Mouse (Mus musculus): ENCODE measurements around the gene Mgat2.

DNA sequence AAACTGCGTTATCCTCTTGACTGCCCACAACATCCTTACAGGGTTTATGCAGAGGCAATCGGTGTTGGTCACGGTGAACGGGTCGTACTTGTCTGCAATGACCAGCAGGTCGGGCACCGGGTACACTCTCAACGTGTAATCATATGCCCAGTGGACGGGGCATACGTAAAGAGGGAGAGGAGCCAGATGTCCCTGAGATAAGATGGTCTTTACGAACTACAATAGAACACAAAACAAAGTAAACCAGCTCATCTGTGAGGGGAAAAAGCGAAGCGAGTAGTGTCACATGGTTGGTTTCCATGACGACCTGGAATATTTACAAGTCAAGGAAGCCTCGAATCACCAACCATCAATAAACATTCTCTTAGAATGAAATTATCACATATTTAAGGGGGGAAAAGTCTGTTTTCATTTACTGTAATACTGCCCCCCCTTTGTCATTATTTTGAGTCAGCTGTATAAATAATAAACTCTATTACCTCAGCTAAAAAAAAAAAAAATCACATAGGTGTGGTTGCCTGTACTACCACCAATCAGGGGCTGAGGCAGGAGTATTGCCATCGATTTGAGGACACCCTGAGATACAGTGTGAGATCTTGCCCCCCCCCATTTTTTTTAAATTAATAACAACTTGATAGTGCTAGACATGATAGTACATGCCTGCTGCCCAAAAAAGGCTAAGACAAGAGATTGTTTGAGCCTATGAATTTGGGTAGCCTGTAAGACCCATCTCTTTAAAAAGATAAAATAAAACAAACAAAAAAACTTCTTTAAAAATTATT lies 20.3 kb downstream of the Mgat2 start, which contains the start of gene Gm49384:
- TF ChIP-seq CTCF (conservative IDR thresholded peaks at IDR 0.05; ENCODE audit: insufficient read depth, insufficient read length, low read depth, low read length) (no peak), POLR2A (IDR thresholded peaks at IDR 0.05; ENCODE audit: low read depth, low read length) (no peak)
